Mouse (Mus musculus): Measurements from ENCODE around the gene Spint2. TPM values are rescaled to one million over a fixed set of nuclear protein-coding genes. Genes with fewer than 3 reads are reported as not detected.
"Not testable (repeated sequence)": the region's sequence is repeated elsewhere in the genome, so short reads cannot be mapped to it uniquely, and the experiment has no call there.

Gene Spint2
- polyA plus RNA-seq, 2 experiments, result 14.6 to 22.3 TPM

- TF ChIP-seq EP300 (IDR thresholded peaks at IDR 0.05; ENCODE audit: low read depth) (no peak), CTCF (IDR thresholded peaks at IDR 0.05; ENCODE audit: low read depth) (no peak)
- H3K27me3 ChIP-seq (ENCODE audit: control insufficient read depth, insufficient read depth, low read length), result no peaks in the 10 kb centered on the region
- ATAC-seq (ENCODE audit: insufficient read depth) (no peak), DNase-seq (ENCODE audit: low read depth in 3 of 3, low spot score in 3 of 3) (no peak)
- H3K27ac ChIP-seq, result no peak overlapping the region
- H3K4me3 ChIP-seq (ENCODE audit: insufficient read depth in 1 of 2, low read depth in 2 of 2, low read length in 2 of 2), result no peak overlapping the region
- no peak overlapping the region for H3K9ac ChIP-seq (replicated peaks)
- no peaks in the 10 kb centered on the region for H3K36me3 ChIP-seq (replicated peaks; ENCODE audit: control insufficient read depth, insufficient read depth, low read depth)
- H3K4me2 ChIP-seq (ENCODE audit: low read depth), result no peak overlapping the region
- H3K4me1 ChIP-seq (replicated peaks; ENCODE audit: control insufficient read depth in 2 of 2, insufficient read depth in 2 of 2, low read length in 1 of 2), result no peaks in the 10 kb centered on the region
- no peaks in the 10 kb centered on the region for H3K9me3 ChIP-seq (ENCODE audit: control insufficient read depth, low read length)
- 76% methylated on average over 5 of the region's 5 CpGs for WGBS (ENCODE audit: insufficient replicate concordance)
Measured at GRCm38 (mm10) chr7:29246015-29246414, 35.7 kb downstream of the Spint2 start.

DNA sequence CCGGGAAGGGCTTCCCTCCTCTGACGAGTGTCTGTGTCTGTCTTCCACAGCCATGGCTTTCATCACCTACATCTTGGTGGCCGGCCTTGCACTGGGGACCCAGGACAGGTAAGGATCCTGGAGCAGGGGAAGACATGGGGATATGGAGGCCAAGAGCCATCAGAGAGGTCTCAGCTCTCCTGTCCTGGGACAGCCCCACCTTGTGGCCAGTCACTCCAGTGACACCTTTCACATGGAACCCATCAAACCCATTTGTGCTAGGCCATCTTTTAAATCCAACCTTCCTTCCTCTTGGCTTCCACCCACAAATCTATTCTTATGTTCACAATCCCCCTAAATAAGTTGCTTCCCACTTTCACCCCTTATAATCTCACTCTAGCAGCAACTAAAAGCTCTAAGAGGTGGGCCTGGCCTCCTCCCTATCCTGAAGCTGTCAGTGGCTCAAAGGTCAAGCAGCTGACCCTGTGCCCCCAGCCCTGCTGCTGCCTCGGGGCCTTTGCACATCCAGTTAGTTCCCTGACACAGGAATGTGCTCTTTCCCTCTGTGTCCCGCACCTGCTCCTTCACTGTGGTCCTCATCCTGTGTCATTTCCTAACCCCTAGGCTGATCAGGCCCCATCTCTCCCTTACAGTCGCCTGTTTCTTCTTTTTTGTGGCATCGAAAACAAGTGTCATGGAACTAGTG, 36.8 kb downstream of the Spint2 start:
- DNase-seq (ENCODE audit: low read depth in 3 of 3, low spot score in 3 of 3) (no peak), ATAC-seq (ENCODE audit: insufficient read depth) (no peak)

DNA sequence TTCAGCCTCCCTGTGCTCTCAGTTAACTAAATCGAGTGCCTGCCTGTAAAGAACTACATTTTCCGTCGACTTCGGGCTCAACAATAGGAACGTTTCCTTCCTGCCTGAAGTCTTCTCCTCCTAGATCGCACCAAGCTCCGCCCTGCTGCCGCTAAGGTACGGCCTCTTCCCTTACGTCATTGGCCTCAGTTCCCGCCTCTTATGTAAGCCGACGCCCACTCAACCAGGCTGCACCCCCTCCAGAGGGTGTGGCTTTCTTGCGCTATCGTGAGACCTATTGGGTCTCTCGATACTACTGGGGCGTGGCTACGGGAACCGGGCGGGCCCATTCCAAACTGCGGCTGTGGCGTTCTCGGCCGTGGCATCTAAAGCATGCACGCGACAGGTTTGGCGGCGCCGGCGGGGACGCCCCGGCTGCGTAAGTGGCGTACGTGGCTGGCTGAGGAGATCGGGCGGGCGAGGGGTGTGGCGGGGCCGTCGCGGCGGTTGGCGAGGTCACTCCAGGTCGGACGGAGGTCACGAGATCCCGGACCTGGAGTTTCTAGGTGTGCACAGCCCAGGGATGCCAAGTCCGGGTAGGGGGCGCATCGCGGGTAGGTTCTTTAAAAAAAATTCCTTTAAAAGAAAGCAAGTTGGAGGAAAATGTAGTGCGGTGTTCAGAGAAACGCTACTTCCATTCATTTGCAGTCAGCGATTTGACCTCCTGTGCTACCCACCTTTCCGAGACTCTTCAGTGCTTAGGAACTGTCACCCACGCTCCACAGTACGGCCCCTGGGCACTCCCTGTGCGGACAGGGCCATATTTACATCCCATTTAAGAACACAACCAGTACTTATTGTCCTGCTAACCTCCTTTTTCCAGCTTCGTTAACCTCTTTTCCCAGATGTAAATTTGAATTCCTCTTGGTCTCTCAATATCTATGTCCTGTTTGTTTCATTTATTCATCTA, 43.4 kb downstream of the Spint2 start, which contains the start of gene Yif1b:
Gene Yif1b (plus strand): TSS at position 311 of the 949 bp plus-strand sequence.
- Histone ChIP-seq H3K4me1 (replicated peaks; ENCODE audit: control insufficient read depth in 2 of 2, insufficient read depth in 2 of 2, low read length in 1 of 2) (peaks cover 5 to 17% of the 10 kb centered on the region in 2 experiments; a peak in 3 of 4 replicates), H3K4me3 (ENCODE audit: insufficient read depth in 1 of 2, low read depth in 2 of 2, low read length in 2 of 2) (peak within 1 kb of the TSS; percentile 65 to 66), H3K27me3 (ENCODE audit: control insufficient read depth, insufficient read depth, low read length) (no peaks in the 10 kb centered on the region), H3K9me3 (ENCODE audit: control insufficient read depth, low read length) (no peaks in the 10 kb centered on the region), H3K9ac (replicated peaks) (peak within 1 kb of the TSS; percentile 68), H3K36me3 (replicated peaks; ENCODE audit: control insufficient read depth, insufficient read depth, low read depth) (no peaks in the 10 kb centered on the region), H3K27ac (peak within 1 kb of the TSS; percentile 67), H3K4me2 (ENCODE audit: low read depth) (peak within 1 kb of the TSS; percentile 88)
- under 1% methylated on average over 60 of the region's 60 CpGs for WGBS (ENCODE audit: insufficient replicate concordance)
- TF ChIP-seq EP300 (IDR thresholded peaks at IDR 0.05; ENCODE audit: low read depth), result peak; percentile 66
- TF ChIP-seq CTCF (IDR thresholded peaks at IDR 0.05; ENCODE audit: low read depth), result no peak; the same call in 1 of the 2 replicates
- peak; percentile 99 to 100 (median 99) for DNase-seq (ENCODE audit: low read depth in 3 of 3, low spot score in 3 of 3)
- peak; percentile 96 for ATAC-seq (ENCODE audit: insufficient read depth)

More for the DNA sequence above, 36.8 kb downstream of the Spint2 start:
- no peaks in the 10 kb centered on the region for H3K36me3 ChIP-seq (replicated peaks; ENCODE audit: control insufficient read depth, insufficient read depth, low read depth)
- peaks cover 0 to under 1% of the 10 kb centered on the region in 2 experiments; a peak in 1 of 4 replicates for H3K4me1 ChIP-seq (replicated peaks; ENCODE audit: control insufficient read depth in 2 of 2, insufficient read depth in 2 of 2, low read length in 1 of 2)
- H3K27ac ChIP-seq, result no peak overlapping the region
- WGBS (ENCODE audit: insufficient replicate concordance), result 70% methylated on average over 7 of the region's 7 CpGs
- no peak overlapping the region for H3K4me2 ChIP-seq (ENCODE audit: low read depth)
- H3K4me3 ChIP-seq (ENCODE audit: insufficient read depth in 1 of 2, low read depth in 2 of 2, low read length in 2 of 2), result no peak overlapping the region
- H3K27me3 ChIP-seq (ENCODE audit: control insufficient read depth, insufficient read depth, low read length), result no peaks in the 10 kb centered on the region
- TF ChIP-seq EP300 (IDR thresholded peaks at IDR 0.05; ENCODE audit: low read depth) (no peak), CTCF (IDR thresholded peaks at IDR 0.05; ENCODE audit: low read depth) (peak; percentile 75)
- H3K9me3 ChIP-seq (ENCODE audit: control insufficient read depth, low read length), result no peaks in the 10 kb centered on the region
- H3K9ac ChIP-seq (replicated peaks), result no peak overlapping the region

GRCm38 (mm10) chr7:29237596-29237995, 44.1 kb downstream of the Spint2 start:
- not testable (repeated sequence) for DNase-seq (ENCODE audit: low read depth in 3 of 3, low spot score in 3 of 3)

GRCm38 (mm10) chr7:29236593-29236992, 45.1 kb downstream of the Spint2 start:
- no peak overlapping the region for H3K4me3 ChIP-seq (ENCODE audit: insufficient read depth in 1 of 2, low read depth in 2 of 2, low read length in 2 of 2)
- ATAC-seq (ENCODE audit: insufficient read depth) (no peak), DNase-seq (ENCODE audit: low read depth in 3 of 3, low spot score in 3 of 3) (no peak)
- TF ChIP-seq EP300 (IDR thresholded peaks at IDR 0.05; ENCODE audit: low read depth), result no peak
- TF ChIP-seq CTCF (IDR thresholded peaks at IDR 0.05; ENCODE audit: low read depth), result no peak
- H3K36me3 ChIP-seq (replicated peaks; ENCODE audit: control insufficient read depth, insufficient read depth, low read depth), result no peaks in the 10 kb centered on the region
- no peak overlapping the region for H3K4me2 ChIP-seq (ENCODE audit: low read depth)
- H3K27me3 ChIP-seq (ENCODE audit: control insufficient read depth, insufficient read depth, low read length), result peaks cover 10% of the 10 kb centered on the region
- 48% methylated on average over 4 of the region's 4 CpGs for WGBS (ENCODE audit: insufficient replicate concordance)
- H3K9me3 ChIP-seq (ENCODE audit: control insufficient read depth, low read length), result no peaks in the 10 kb centered on the region
- peaks cover 5 to 17% of the 10 kb centered on the region in 2 experiments; a peak in 3 of 4 replicates for H3K4me1 ChIP-seq (replicated peaks; ENCODE audit: control insufficient read depth in 2 of 2, insufficient read depth in 2 of 2, low read length in 1 of 2)
- no peak overlapping the region for H3K9ac ChIP-seq (replicated peaks)
- no peak overlapping the region for H3K27ac ChIP-seq

More at GRCm38 (mm10) chr7:29237596-29237995, 44.1 kb downstream of the Spint2 start:
- Histone ChIP-seq H3K27ac (peak overlapping the region; percentile 67), H3K4me2 (ENCODE audit: low read depth) (peak overlapping the region; percentile 88), H3K4me1 (replicated peaks; ENCODE audit: control insufficient read depth in 2 of 2, insufficient read depth in 2 of 2, low read length in 1 of 2) (peaks cover 5 to 17% of the 10 kb centered on the region in 2 experiments; a peak in 3 of 4 replicates), H3K4me3 (ENCODE audit: insufficient read depth in 1 of 2, low read depth in 2 of 2, low read length in 2 of 2) (peak overlapping the region; percentile 55 to 66), H3K9ac (replicated peaks) (peak overlapping the region; percentile 61)
- H3K27me3 ChIP-seq (ENCODE audit: control insufficient read depth, insufficient read depth, low read length); H3K9me3 ChIP-seq (ENCODE audit: control insufficient read depth, low read length); ATAC-seq (ENCODE audit: insufficient read depth); H3K36me3 ChIP-seq (replicated peaks; ENCODE audit: control insufficient read depth, insufficient read depth, low read depth): not testable (repeated sequence)
- WGBS (ENCODE audit: insufficient replicate concordance), result 22% methylated on average over 6 of the region's 6 CpGs
